Mouse (Mus musculus) heart, embryonic 11.5 days (tissue): ENCODE results near the gene H2afj. TPM values are rescaled to one million over a fixed set of nuclear protein-coding genes. Genes with fewer than 3 reads are reported as not detected.

Experiments used
- ATAC-seq: fragments of 200-750 bp; cut with Nextera tagmentation; replicated peaks from 2 replicates; pipeline ENCODE4 v1.8.0; 2017; ENCODE audit warnings: moderate library complexity; ENCODE audit not compliant: insufficient number of reproducible peaks, low FRiP score, low TSS enrichment
- H3K27ac ChIP-seq: fragments of 300-500 bp; sonication (generic); 2 replicates; pipeline ENCODE4 v1.5.1; 2014; ENCODE audit warnings: mild to moderate bottlenecking, low read depth, low read length
- H3K27me3 ChIP-seq: fragments of 300-500 bp; sonication (generic); 2 replicates; pipeline ENCODE4 v1.6.1; 2014; ENCODE audit warnings: mild to moderate bottlenecking, low read length, mixed read lengths; ENCODE audit not compliant: control insufficient read depth, insufficient read depth
- H3K36me3 ChIP-seq: fragments of 300-500 bp; sonication (generic); 2 replicates; pipeline ENCODE4 v1.6.1; 2014; ENCODE audit warnings: mild to moderate bottlenecking, low read length, moderate library complexity, mixed read lengths; ENCODE audit not compliant: control insufficient read depth, insufficient read depth
- H3K4me1 ChIP-seq: fragments of 300-500 bp; sonication (generic); 2 replicates; pipeline ENCODE4 v1.6.1; 2014; ENCODE audit warnings: low read length; ENCODE audit not compliant: control insufficient read depth, insufficient read depth
- H3K4me2 ChIP-seq: fragments of 300-500 bp; sonication (generic); 2 replicates; pipeline ENCODE4 v1.6.1; 2014; ENCODE audit warnings: mild to moderate bottlenecking, moderate library complexity
- H3K4me3 ChIP-seq: fragments of 300-500 bp; sonication (generic); 2 replicates; pipeline ENCODE4 v1.5.1; 2014; ENCODE audit warnings: low read depth, low read length
- H3K9ac ChIP-seq: fragments of 300-500 bp; sonication (generic); 2 replicates; pipeline ENCODE4 v1.6.1; 2014; ENCODE audit warnings: mild to moderate bottlenecking, low read depth, low read length, moderate library complexity
- H3K9me3 ChIP-seq: fragments of 300-500 bp; sonication (generic); replicated peaks from 2 replicates; pipeline ENCODE4 v1.6.1; 2016; ENCODE audit warnings: low read length; ENCODE audit not compliant: control insufficient read depth
- WGBS: fragments of 180-500 bp; shearing (Covaris S2); extraction: QIAGEN DNeasy Blood & Tissue Kit; methylation state at CpG from one replicate; pipeline ENCODE4 v1.1.7; 2014; ENCODE audit not compliant: insufficient replicate concordance; 5-methylcytosine and 5-hydroxymethylcytosine counted together
- polyA plus RNA-seq: library from polyadenylated mRNA; unstranded; fragments of >200 nt; fragmentation: Nextera tagmentation; extraction: Ambion mirVana; gene quantifications from 2 replicates; pipeline ENCODE4 v1.2.1, GENCODE M21; 2014

Gene H2afj
- polyA plus RNA-seq, 1 experiment from 2014 or later, result 91.1 TPM

GRCm38 (mm10) chr6:136809673-136810072, 1.6 kb downstream of the H2afj start:
- H3K4me3 ChIP-seq, result peak overlapping the region; percentile 87
- WGBS, result 64% methylated on average over 13 of the region's 13 CpGs
- no peak for ATAC-seq

GRCm38 (mm10) chr6:136811196-136811595, 3.2 kb downstream of the H2afj start:
- Histone ChIP-seq H3K4me2 (no peak overlapping the region), H3K27ac (no peak overlapping the region), H3K4me3 (no peak overlapping the region), H3K9ac (no peak overlapping the region), H3K36me3 (peaks cover 24% of the 10 kb centered on the region), H3K9me3 (no peaks in the 10 kb centered on the region), H3K4me1 (peaks cover 9% of the 10 kb centered on the region), H3K27me3 (no peaks in the 10 kb centered on the region)
- WGBS, result 85% methylated on average over 10 of the region's 10 CpGs
- ATAC-seq, result no peak

More at GRCm38 (mm10) chr6:136809673-136810072, 1.6 kb downstream of the H2afj start:
- H3K36me3 ChIP-seq, result peaks cover 14% of the 10 kb centered on the region; the same call in 1 of the 2 replicates
- H3K27ac ChIP-seq, result no peak overlapping the region
- H3K4me2 ChIP-seq, result peak overlapping the region; percentile 93
- no peak overlapping the region for H3K9ac ChIP-seq
- H3K27me3 ChIP-seq, result no peaks in the 10 kb centered on the region
- H3K9me3 ChIP-seq, result no peaks in the 10 kb centered on the region
- peaks cover 9% of the 10 kb centered on the region for H3K4me1 ChIP-seq

GRCm38 (mm10) chr6:136813117-136813516, 5.1 kb downstream of the H2afj start:
- H3K4me1 ChIP-seq, result peaks cover 9% of the 10 kb centered on the region
- no peak for ATAC-seq
- WGBS, result 42% methylated on average over 4 of the region's 4 CpGs
- H3K4me3 ChIP-seq, result no peak overlapping the region
- no peak overlapping the region for H3K4me2 ChIP-seq
- H3K27me3 ChIP-seq, result no peaks in the 10 kb centered on the region
- no peaks in the 10 kb centered on the region for H3K9me3 ChIP-seq
- H3K9ac ChIP-seq, result no peak overlapping the region
- H3K27ac ChIP-seq, result no peak overlapping the region
- peaks cover 40% of the 10 kb centered on the region for H3K36me3 ChIP-seq

- H3K4me3 ChIP-seq, result no peak overlapping the region
- no peaks in the 10 kb centered on the region for H3K9me3 ChIP-seq
- peaks cover 53% of the 10 kb centered on the region for H3K36me3 ChIP-seq
- WGBS, result 97% methylated on average over 7 of the region's 7 CpGs
- H3K4me2 ChIP-seq, result no peak overlapping the region
- H3K9ac ChIP-seq, result no peak overlapping the region
- H3K4me1 ChIP-seq, result no peaks in the 10 kb centered on the region
- H3K27me3 ChIP-seq, result no peaks in the 10 kb centered on the region
- no peak overlapping the region for H3K27ac ChIP-seq
- ATAC-seq, result no peak
Observed at GRCm38 (mm10) chr6:136815381-136815780, 7.3 kb downstream of the H2afj start.

GRCm38 (mm10) chr6:136816826-136817225, 8.8 kb downstream of the H2afj start:
- no peaks in the 10 kb centered on the region for H3K9me3 ChIP-seq
- no peak overlapping the region for H3K9ac ChIP-seq
- 92% methylated on average over 21 of the region's 21 CpGs for WGBS
- H3K36me3 ChIP-seq, result peaks cover 65% of the 10 kb centered on the region
- ATAC-seq, result no peak
- no peaks in the 10 kb centered on the region for H3K27me3 ChIP-seq
- peaks cover 2% of the 10 kb centered on the region; the same call in 1 of the 2 replicates for H3K4me1 ChIP-seq
- H3K4me2 ChIP-seq, result no peak overlapping the region
- no peak overlapping the region for H3K27ac ChIP-seq
- no peak overlapping the region for H3K4me3 ChIP-seq

- Histone ChIP-seq H3K4me1 (peaks cover 2% of the 10 kb centered on the region; the same call in 1 of the 2 replicates), H3K27ac (no peak overlapping the region), H3K4me2 (no peak overlapping the region), H3K36me3 (peaks cover 71% of the 10 kb centered on the region), H3K9me3 (no peaks in the 10 kb centered on the region), H3K9ac (no peak overlapping the region), H3K27me3 (no peaks in the 10 kb centered on the region), H3K4me3 (no peak overlapping the region)
- WGBS, result 95% methylated on average over 3 of the region's 3 CpGs
- no peak for ATAC-seq
Observed at GRCm38 (mm10) chr6:136817549-136817948, 9.5 kb downstream of the H2afj start.

- whole genome bisulfite sequencing, result 79% methylated on average over 21 of the region's 21 CpGs
- no peak overlapping the region for H3K27ac ChIP-seq
- no peak overlapping the region for H3K4me2 ChIP-seq
- H3K9me3 ChIP-seq, result no peaks in the 10 kb centered on the region
- H3K4me3 ChIP-seq, result no peak overlapping the region
- no peaks in the 10 kb centered on the region for H3K27me3 ChIP-seq
- H3K9ac ChIP-seq, result no peak overlapping the region
- no peak for ATAC-seq
- peaks cover 69% of the 10 kb centered on the region for H3K36me3 ChIP-seq
- H3K4me1 ChIP-seq, result peaks cover 2% of the 10 kb centered on the region; the same call in 1 of the 2 replicates
Observed at GRCm38 (mm10) chr6:136820381-136820780, 12.3 kb downstream of the H2afj start.

- no peak overlapping the region for H3K9ac ChIP-seq
- H3K4me2 ChIP-seq, result no peak overlapping the region
- H3K4me3 ChIP-seq, result no peak overlapping the region
- H3K27ac ChIP-seq, result no peak overlapping the region
- H3K36me3 ChIP-seq, result peaks cover 65% of the 10 kb centered on the region
- ATAC-seq, result peak; percentile 26; the same call in 1 of the 2 replicates
- no peaks in the 10 kb centered on the region for H3K9me3 ChIP-seq
- H3K27me3 ChIP-seq, result no peaks in the 10 kb centered on the region
- H3K4me1 ChIP-seq, result peaks cover 2% of the 10 kb centered on the region; the same call in 1 of the 2 replicates
- 92% methylated on average over 18 of the region's 18 CpGs for WGBS
Observed at GRCm38 (mm10) chr6:136821086-136821485, 13.0 kb downstream of the H2afj start.

- Histone ChIP-seq H3K4me3 (no peak overlapping the region), H3K27ac (no peak overlapping the region), H3K9ac (no peak overlapping the region), H3K27me3 (no peaks in the 10 kb centered on the region), H3K36me3 (peaks cover 39% of the 10 kb centered on the region), H3K9me3 (no peaks in the 10 kb centered on the region), H3K4me1 (peaks cover 8% of the 10 kb centered on the region), H3K4me2 (no peak overlapping the region)
- 93% methylated on average over 8 of the region's 8 CpGs for WGBS
- no peak for ATAC-seq
Observed at GRCm38 (mm10) chr6:136824987-136825386, 16.9 kb downstream of the H2afj start.
